17 mouse cellular contexts compared by ENCODE assay signal in genomic region chr4:34579215-34579614, GRCm38 (mm10).
"Had no signal": no experiment of that assay in that cellular context is flagged by ENCODE, and none has a peak within 500 bp of the region (broad histone marks: within the 10 kb centered on the region; RNA-seq: fewer than 3 reads in every experiment).

No protein-coding gene starts in this region.

- H3K4me2 ChIP-seq: kidney, embryonic 15.5 days; liver, embryonic 11.5 days; liver, embryonic 15.5 days; midbrain, embryonic 11.5 days; midbrain, embryonic 15.5 days; neural tube, embryonic 12.5 days; stomach, embryonic 15.5 days had no signal

- H3K27ac ChIP-seq: kidney, embryonic 15.5 days; left cerebral cortex, adult 2 months; limb, embryonic 10.5 days; liver, embryonic 15.5 days; macrophage; midbrain, embryonic 15.5 days; neural tube, embryonic 12.5 days; stomach, embryonic 15.5 days had no signal

- H3K9me3 ChIP-seq: kidney, embryonic 15.5 days; limb, embryonic 10.5 days; liver, embryonic 15.5 days; megakaryocyte, embryonic 14.5 days; midbrain, embryonic 15.5 days; neural tube, embryonic 12.5 days; stomach, embryonic 15.5 days had no signal

- H3K9ac ChIP-seq: kidney, embryonic 15.5 days; liver, embryonic 15.5 days; midbrain, embryonic 15.5 days; neural tube, embryonic 12.5 days; stomach, embryonic 15.5 days had no signal

- H3K27me3 ChIP-seq: kidney, embryonic 15.5 days; liver, embryonic 15.5 days; megakaryocyte, embryonic 14.5 days; midbrain, embryonic 15.5 days; neural tube, embryonic 12.5 days; stomach, embryonic 15.5 days had no signal

- DNase-seq: kidney, postnatal 14 days; lung, adult 2 months; lung, postnatal 10 days; retina, postnatal 1 day; right cerebral cortex, postnatal 4 days; thymus, postnatal 36 days had no signal

- ATAC-seq: midbrain, embryonic 15.5 days had no signal

- H3K4me1 ChIP-seq: kidney, embryonic 15.5 days; limb, embryonic 10.5 days; liver, embryonic 15.5 days; midbrain, embryonic 15.5 days; neural tube, embryonic 12.5 days; stomach, embryonic 15.5 days had no signal

- H3K4me3 ChIP-seq: kidney, embryonic 15.5 days; left cerebral cortex, adult 2 months; limb, embryonic 10.5 days; liver, embryonic 15.5 days; megakaryocyte, embryonic 14.5 days; midbrain, embryonic 15.5 days; neural tube, embryonic 12.5 days; stomach, embryonic 15.5 days had no signal
